Mouse (Mus musculus): ENCODE results near the gene Exoc3.

DNA sequence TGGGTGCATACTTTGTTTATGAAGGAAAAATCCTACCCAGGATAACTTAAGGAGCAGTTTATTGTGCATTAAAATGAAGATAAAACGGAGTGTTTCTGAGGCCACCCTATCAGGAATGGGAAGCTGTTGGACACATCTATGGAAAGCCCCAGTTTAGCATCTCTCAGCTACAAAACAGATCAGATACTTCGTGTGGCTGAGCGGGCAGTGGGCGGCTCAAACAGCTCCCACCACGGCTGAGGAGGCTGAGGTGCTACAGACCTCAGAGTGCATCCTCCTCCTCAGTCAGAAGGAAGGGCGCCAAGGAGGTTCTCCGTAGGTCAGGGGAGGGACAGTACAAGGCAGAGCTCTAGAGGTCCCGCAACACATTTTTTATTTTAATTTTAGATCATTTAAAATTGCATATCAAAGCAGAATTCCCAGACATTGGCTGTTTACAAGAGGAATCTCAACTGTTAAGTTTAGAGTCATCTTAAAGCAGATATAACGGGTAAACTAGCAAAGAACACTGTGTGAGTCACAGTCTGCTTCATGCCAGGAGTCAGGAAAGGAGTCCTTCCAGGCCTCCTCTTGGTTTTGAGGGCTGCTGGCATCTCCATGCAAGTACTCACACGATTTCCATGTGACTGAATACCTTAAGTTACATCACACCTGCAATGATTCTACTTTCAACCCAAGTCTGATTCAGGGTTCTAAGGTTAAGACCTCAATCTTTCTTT, 38.9 kb downstream of the Exoc3 start:
- TF ChIP-seq CTCF (IDR thresholded peaks at IDR 0.05; ENCODE audit: low read depth) (no peak), EP300 (optimal IDR thresholded peaks at IDR 0.05) (no peak)

Measured in stomach, postnatal 0 days (tissue).